Mouse (Mus musculus) liver, embryonic 14.5 days (tissue): ENCODE measurements around the gene Farp1. TPM values are rescaled to one million over a fixed set of nuclear protein-coding genes. Genes with fewer than 3 reads are reported as not detected.

ENCODE experiments used
- ATAC-seq: fragments of 200-750 bp; cut with Nextera tagmentation; 2 replicates; pipeline ENCODE4 v1.8.0; 2017; ENCODE audit warnings: moderate number of reproducible peaks, mild to moderate bottlenecking, moderate library complexity; ENCODE audit not compliant: insufficient read depth
- DNase-seq, 3 experiments: peaks; one replicate each; pipeline ENCODE4 v3.0.0-alpha.2; 2012 to 2013; ENCODE audit warnings: low read depth in 3 of 3, low spot score in 3 of 3
- H3K27ac ChIP-seq: fragments of 300-500 bp; sonication (generic); 2 replicates; pipeline ENCODE4 v1.5.1; 2014; ENCODE audit warnings: moderate library complexity, mild to moderate bottlenecking, control low read depth, inconsistent platforms
- H3K27me3 ChIP-seq: fragments of 300-500 bp; sonication (generic); 2 replicates; pipeline ENCODE4 v1.6.1; 2014; ENCODE audit warnings: mild to moderate bottlenecking, low read length, moderate library complexity; ENCODE audit not compliant: control insufficient read depth, insufficient read depth
- H3K36me3 ChIP-seq: fragments of 300-500 bp; sonication (generic); replicated peaks from 2 replicates; pipeline ENCODE4 v1.6.1; 2014; ENCODE audit warnings: low read depth; ENCODE audit not compliant: control insufficient read depth, insufficient read depth
- H3K4me1 ChIP-seq, 2 experiments: fragments of 200-500 bp in 1 of 2; fragments of 300-500 bp in 1 of 2; sonication (generic) in 1 of 2; replicated peaks; 2 replicates each; pipeline ENCODE4 v1.6.1; 2012 to 2014; ENCODE audit warnings: antibody characterized with exemption in 1 of 2, inconsistent platforms in 1 of 2, low read length in 1 of 2; ENCODE audit not compliant: control insufficient read depth in 2 of 2, insufficient read depth in 2 of 2
- H3K4me2 ChIP-seq: fragments of 300-500 bp; sonication (generic); 2 replicates; pipeline ENCODE4 v1.6.1; 2014; ENCODE audit warnings: low read depth, mild to moderate bottlenecking, control low read depth, moderate library complexity
- H3K4me3 ChIP-seq, 2 experiments: fragments of 200-500 bp in 1 of 2; fragments of 300-500 bp in 1 of 2; sonication (generic) in 1 of 2; 2 replicates each; pipeline ENCODE4 v1.5.1; 2012 to 2014; ENCODE audit warnings: low read depth in 2 of 2, low read length in 2 of 2, mild to moderate bottlenecking in 2 of 2, control low read depth in 1 of 2, inconsistent platforms in 1 of 2, moderate library complexity in 1 of 2; ENCODE audit not compliant: insufficient read depth in 1 of 2
- H3K9ac ChIP-seq: fragments of 300-500 bp; sonication (generic); replicated peaks from 2 replicates; pipeline ENCODE4 v1.6.1; 2014; ENCODE audit warnings: mild to moderate bottlenecking, control low read depth, moderate library complexity
- H3K9me3 ChIP-seq: fragments of 300-500 bp; sonication (generic); 2 replicates; pipeline ENCODE4 v1.6.1; 2016; ENCODE audit warnings: low read length, mixed read lengths; ENCODE audit not compliant: control insufficient read depth
- CTCF ChIP-seq: IDR thresholded peaks from 2 replicates; pipeline ENCODE4 v1.5.1; 2016; ENCODE audit warnings: antibody characterized with exemption, low read depth, control low read depth
- EP300 ChIP-seq: IDR thresholded peaks from 2 replicates; pipeline ENCODE4 v1.6.1; 2016; ENCODE audit warnings: antibody characterized with exemption, low read depth
- WGBS: fragments of 180-500 bp; shearing (Covaris S2); extraction: QIAGEN DNeasy Blood & Tissue Kit; methylation state at CpG from one replicate; pipeline ENCODE4 v1.1.7; 2014; ENCODE audit not compliant: insufficient replicate concordance; 5-methylcytosine and 5-hydroxymethylcytosine counted together
- polyA plus RNA-seq, 2 experiments: library from polyadenylated mRNA; depleted of rRNA in 1 of 2; stranded (reverse) in 1 of 2; unstranded in 1 of 2; fragments of >200 nt; fragmentation: Nextera tagmentation in 1 of 2; extraction: Ambion mirVana in 1 of 2; gene quantifications; 2 replicates each; pipeline versions ENCODE4 v1.2.1 to v1.2.3; 2012 to 2014

Gene Farp1
- polyA plus RNA-seq, 2 experiments, result 3.0 to 4.3 TPM

DNA sequence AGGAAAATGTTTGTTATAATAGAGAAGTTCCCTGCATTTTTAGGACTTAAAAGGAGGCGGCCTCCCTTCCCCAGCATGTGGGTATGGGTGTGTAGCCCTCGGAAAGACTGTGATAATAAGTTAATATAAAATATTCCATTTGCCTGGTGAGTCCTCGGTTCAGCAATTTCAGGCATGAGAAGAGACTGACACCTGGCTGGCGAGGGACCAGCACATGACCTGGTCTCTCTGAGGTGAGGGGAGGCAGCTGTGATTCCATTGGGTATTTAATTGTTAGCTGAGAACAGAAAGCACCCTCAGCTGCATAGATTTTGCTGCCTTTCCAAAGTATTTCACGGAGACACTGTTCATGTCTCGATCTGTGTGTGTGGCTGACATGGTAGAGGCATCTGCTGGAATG is 117.8 kb downstream of the Farp1 start:
- Histone ChIP-seq H3K4me2 (no peak overlapping the region), H3K9ac (no peak overlapping the region), H3K9me3 (no peaks in the 10 kb centered on the region), H3K27me3 (no peaks in the 10 kb centered on the region), H3K4me1 (peaks cover 0 to 3% of the 10 kb centered on the region in 2 experiments; a peak in 2 of 4 replicates), H3K4me3 (no peak overlapping the region), H3K27ac (no peak overlapping the region), H3K36me3 (no peaks in the 10 kb centered on the region)
- 59% methylated on average over 6 of the region's 6 CpGs for WGBS
- DNase-seq (no peak), ATAC-seq (no peak)
- TF ChIP-seq EP300 (no peak), CTCF (no peak)

DNA sequence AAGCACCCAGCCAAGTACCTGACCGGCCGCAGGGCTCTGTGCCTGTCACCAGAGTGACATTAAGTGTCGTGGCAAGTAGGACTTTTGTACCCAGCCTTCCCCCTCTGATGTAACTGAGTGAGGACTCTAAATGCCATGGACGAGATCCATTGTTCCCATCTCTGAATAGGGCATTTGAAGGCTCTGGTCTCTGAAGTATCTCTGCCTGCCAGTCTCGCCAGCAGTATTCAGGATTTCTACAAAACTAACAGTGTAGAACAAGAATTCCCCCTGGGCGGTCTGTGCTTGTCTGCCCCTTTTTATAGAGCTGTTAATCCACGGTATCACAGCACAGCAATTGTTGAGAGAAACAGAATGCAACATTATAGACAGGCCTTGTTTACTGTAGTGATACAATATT is 118.3 kb downstream of the Farp1 start:
- no peak overlapping the region for H3K4me3 ChIP-seq
- WGBS, result 57% methylated on average over 7 of the region's 7 CpGs

DNA sequence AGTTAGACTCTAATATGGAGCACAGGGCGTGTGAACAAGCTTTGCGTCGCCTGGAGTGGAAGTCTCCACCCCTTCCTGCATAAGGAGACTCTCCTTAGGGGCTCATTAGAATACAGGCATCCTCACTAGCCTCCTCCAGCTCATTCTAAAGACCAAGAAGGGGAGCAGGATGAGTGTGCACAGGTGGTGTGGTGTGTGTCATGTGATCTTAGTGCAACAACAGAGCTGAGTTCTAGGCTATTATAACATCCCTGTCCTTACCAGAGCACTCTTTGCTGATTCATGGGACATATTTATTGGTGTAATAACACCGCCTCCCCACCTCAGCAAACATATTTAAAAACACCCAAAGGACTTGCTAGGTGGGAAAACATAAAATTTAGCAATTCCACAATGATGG is 120.2 kb downstream of the Farp1 start:
- TF ChIP-seq EP300, result no peak
- TF ChIP-seq CTCF, result no peak
- Histone ChIP-seq H3K4me1 (no peaks in the 10 kb centered on the region), H3K9ac (no peak overlapping the region), H3K27ac (no peak overlapping the region), H3K4me3 (no peak overlapping the region), H3K9me3 (no peaks in the 10 kb centered on the region), H3K4me2 (no peak overlapping the region), H3K36me3 (no peaks in the 10 kb centered on the region), H3K27me3 (no peaks in the 10 kb centered on the region)
- WGBS, result 59% methylated on average over 4 of the region's 4 CpGs
- ATAC-seq, result no peak
- no peak for DNase-seq

More for the DNA sequence above, 118.3 kb downstream of the Farp1 start:
- Histone ChIP-seq H3K27me3 (no peaks in the 10 kb centered on the region), H3K9me3 (no peaks in the 10 kb centered on the region), H3K4me2 (no peak overlapping the region), H3K9ac (no peak overlapping the region), H3K27ac (no peak overlapping the region), H3K4me1 (no peaks in the 10 kb centered on the region), H3K36me3 (no peaks in the 10 kb centered on the region)
- DNase-seq (no peak), ATAC-seq (no peak)
- no peak for TF ChIP-seq EP300
- no peak for TF ChIP-seq CTCF

DNA sequence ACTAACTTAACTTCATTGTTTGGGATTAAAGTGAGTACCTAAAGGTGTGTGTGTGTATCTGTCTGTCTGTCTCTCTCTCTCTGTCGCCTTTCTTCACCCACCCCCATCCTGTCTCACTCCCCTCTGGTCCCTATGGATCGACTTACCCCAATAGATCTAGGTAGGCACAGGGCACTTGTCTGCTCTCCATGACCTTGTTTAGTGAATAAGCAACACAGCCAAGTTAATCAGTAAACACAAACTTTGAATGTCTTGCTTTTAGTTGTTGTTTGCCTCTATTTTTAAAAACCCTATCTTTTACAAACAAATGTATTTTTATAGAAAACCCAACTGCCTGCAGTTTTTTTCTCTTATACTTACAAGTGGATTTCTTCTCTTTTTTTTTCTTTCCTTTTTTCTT is 123.6 kb downstream of the Farp1 start:
- no peaks in the 10 kb centered on the region for H3K4me1 ChIP-seq
- H3K9ac ChIP-seq, result no peak overlapping the region
- H3K36me3 ChIP-seq, result no peaks in the 10 kb centered on the region
- no peak overlapping the region for H3K4me2 ChIP-seq
- WGBS, result 37% methylated on average over 2 of the region's 2 CpGs
- no peaks in the 10 kb centered on the region for H3K27me3 ChIP-seq
- no peak overlapping the region for H3K4me3 ChIP-seq
- H3K27ac ChIP-seq, result no peak overlapping the region
- H3K9me3 ChIP-seq, result no peaks in the 10 kb centered on the region
- TF ChIP-seq CTCF, result no peak
- no peak for TF ChIP-seq EP300
- ATAC-seq (no peak), DNase-seq (no peak)

DNA sequence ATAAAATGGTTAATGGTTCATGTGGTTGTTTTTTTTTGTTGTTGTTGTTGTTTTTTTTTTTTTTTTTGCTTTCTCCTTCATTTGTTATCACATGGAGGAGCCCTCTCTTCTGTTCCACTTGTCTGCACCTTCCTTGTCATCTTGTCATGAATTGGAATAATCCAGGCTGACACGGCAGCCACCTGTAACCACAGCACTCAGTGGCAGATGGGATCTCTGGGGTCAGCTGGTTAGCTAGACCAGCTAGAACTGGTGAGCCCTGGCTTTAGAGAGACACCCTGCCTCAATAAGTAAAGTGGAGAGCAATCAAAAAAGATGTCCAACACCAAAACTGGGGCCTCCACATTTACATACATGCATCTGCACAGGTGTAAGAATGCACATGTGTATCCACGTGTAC is 127.8 kb downstream of the Farp1 start:
- no peaks in the 10 kb centered on the region for H3K36me3 ChIP-seq
- no peaks in the 10 kb centered on the region for H3K9me3 ChIP-seq
- TF ChIP-seq EP300 (no peak), CTCF (no peak)
- H3K9ac ChIP-seq, result no peak overlapping the region
- no peak overlapping the region for H3K27ac ChIP-seq
- H3K4me3 ChIP-seq, result no peak overlapping the region
- DNase-seq (no peak), ATAC-seq (no peak)
- no peaks in the 10 kb centered on the region for H3K27me3 ChIP-seq
- no peaks in the 10 kb centered on the region for H3K4me1 ChIP-seq
- no peak overlapping the region for H3K4me2 ChIP-seq
- 55% methylated on average over 2 of the region's 2 CpGs for WGBS

DNA sequence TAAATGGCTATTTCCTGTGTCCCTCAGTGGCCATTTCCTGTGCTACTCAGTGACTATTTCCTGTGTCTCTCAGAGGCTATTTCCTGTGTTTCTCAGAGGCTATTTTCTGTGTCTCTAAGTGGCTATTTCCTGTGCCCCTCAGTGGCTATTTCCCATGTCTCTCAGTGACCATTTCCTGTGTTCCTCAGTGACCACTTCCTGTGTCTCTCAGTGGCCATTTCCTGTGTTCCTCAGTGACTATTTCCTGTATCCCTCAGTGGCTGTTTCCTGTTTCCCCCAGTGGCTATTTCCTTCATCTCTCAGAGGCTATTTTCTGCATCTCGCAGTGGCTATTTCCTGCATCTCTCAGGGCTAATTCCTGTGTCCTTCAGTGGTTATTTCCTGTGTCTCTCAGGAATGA is 129.9 kb downstream of the Farp1 start:
- no peak for DNase-seq
- Histone ChIP-seq H3K36me3 (no peaks in the 10 kb centered on the region), H3K27me3 (no peaks in the 10 kb centered on the region), H3K4me3 (no peak overlapping the region), H3K4me2 (no peak overlapping the region), H3K4me1 (no peaks in the 10 kb centered on the region), H3K27ac (no peak overlapping the region), H3K9me3 (no peaks in the 10 kb centered on the region), H3K9ac (no peak overlapping the region)
- no peak for ATAC-seq
- TF ChIP-seq EP300 (no peak), CTCF (no peak)
- WGBS, result 45% methylated on average over 1 of the region's 1 CpGs
